Mouse (Mus musculus) midbrain, embryonic 11.5 days (tissue): ENCODE measurements around the gene Dnajb14. TPM values are rescaled to one million over a fixed set of nuclear protein-coding genes. Genes with fewer than 3 reads are reported as not detected.

Source experiments
- ATAC-seq: fragments of 200-750 bp; cut with Nextera tagmentation; 2 replicates; pipeline ENCODE4 v1.8.0; 2017; ENCODE audit warnings: moderate TSS enrichment, moderate library complexity; ENCODE audit not compliant: low FRiP score
- DNase-seq: peaks from one replicate; pipeline ENCODE4 v3.0.0; 2015; ENCODE audit warnings: low spot score; ENCODE audit errors: missing footprints
- H3K27ac ChIP-seq: fragments of 300-500 bp; sonication (generic); 2 replicates; pipeline ENCODE4 v1.5.1; 2014; ENCODE audit warnings: low read depth, low read length
- H3K27me3 ChIP-seq: fragments of 300-500 bp; sonication (generic); 2 replicates; pipeline ENCODE4 v1.6.1; 2014; ENCODE audit warnings: mild to moderate bottlenecking, low read length, moderate library complexity, mixed read lengths; ENCODE audit not compliant: control insufficient read depth, insufficient read depth
- H3K36me3 ChIP-seq: fragments of 300-500 bp; sonication (generic); 2 replicates; pipeline ENCODE4 v1.6.1; 2014; ENCODE audit warnings: mild to moderate bottlenecking, low read length, moderate library complexity, mixed read lengths; ENCODE audit not compliant: control insufficient read depth, insufficient read depth
- H3K4me1 ChIP-seq: fragments of 300-500 bp; sonication (generic); 2 replicates; pipeline ENCODE4 v1.6.1; 2014; ENCODE audit warnings: low read length; ENCODE audit not compliant: control insufficient read depth, insufficient read depth
- H3K4me2 ChIP-seq: fragments of 300-500 bp; sonication (generic); 2 replicates; pipeline ENCODE4 v1.6.1; 2014; ENCODE audit warnings: mild to moderate bottlenecking, moderate library complexity
- H3K4me3 ChIP-seq: fragments of 300-500 bp; sonication (generic); 2 replicates; pipeline ENCODE4 v1.5.1; 2014; ENCODE audit warnings: low read depth, low read length
- H3K9ac ChIP-seq: fragments of 300-500 bp; sonication (generic); 2 replicates; pipeline ENCODE4 v1.6.1; 2014; ENCODE audit warnings: low read length
- H3K9me3 ChIP-seq: fragments of 300-500 bp; sonication (generic); 2 replicates; pipeline ENCODE4 v1.6.1; 2016; ENCODE audit warnings: low read length; ENCODE audit not compliant: control insufficient read depth
- WGBS: fragments of 180-500 bp; shearing (Covaris S2); extraction: QIAGEN DNeasy Blood & Tissue Kit; methylation state at CpG from one replicate; pipeline ENCODE4 v1.1.7; 2014; 5-methylcytosine and 5-hydroxymethylcytosine counted together
- polyA plus RNA-seq: library from polyadenylated mRNA; unstranded; fragments of >200 nt; fragmentation: Nextera tagmentation; extraction: Ambion mirVana; gene quantifications from 2 replicates; pipeline ENCODE4 v1.2.1, GENCODE M21; 2014

The Dnajb14 gene
- polyA plus RNA-seq, 1 experiment from 2014 or later: 9.9 TPM

DNA sequence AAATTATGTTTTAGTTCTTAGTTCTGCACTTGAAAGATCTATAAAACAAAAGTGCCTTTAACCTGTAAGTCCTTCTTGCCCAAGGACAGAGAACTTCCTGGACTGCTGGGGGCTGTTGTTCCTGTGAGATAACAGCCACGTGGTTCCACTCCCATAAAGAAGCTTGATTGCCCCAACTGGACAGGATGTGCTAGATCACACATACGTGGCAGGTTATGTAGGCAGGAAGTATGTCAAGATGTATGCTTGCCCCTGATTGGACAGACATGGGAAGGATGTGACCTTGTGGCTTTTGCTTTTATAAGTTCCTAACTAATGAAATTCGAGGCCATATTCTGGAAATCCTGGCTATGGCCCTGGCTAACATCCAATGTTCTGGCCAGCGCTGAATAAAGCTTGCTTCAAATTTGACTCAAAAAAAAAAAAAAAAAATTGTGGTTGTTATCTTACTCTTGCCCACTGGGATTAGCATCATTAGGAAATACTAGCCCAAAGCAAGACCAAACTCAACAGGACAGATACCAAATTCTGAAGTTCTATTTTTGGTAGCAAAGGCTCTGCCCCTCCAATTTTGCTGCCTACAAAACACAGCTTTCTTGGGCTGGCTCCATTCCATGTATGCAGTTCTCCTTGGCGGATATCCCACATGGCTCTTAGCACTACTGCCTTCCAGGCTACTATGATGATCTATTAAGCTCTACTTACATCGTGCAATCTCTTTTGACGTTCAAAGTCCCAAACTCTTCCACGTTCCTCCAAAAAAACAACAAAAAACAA, 6.9 kb upstream of the Dnajb14 start:
- Histone ChIP-seq H3K4me2 (no peak overlapping the region), H3K9me3 (no peaks in the 10 kb centered on the region), H3K27ac (no peak overlapping the region), H3K9ac (no peak overlapping the region), H3K4me1 (no peaks in the 10 kb centered on the region), H3K36me3 (no peaks in the 10 kb centered on the region), H3K4me3 (no peak overlapping the region), H3K27me3 (no peaks in the 10 kb centered on the region)
- DNase-seq (no peak), ATAC-seq (no peak)
- 86% methylated on average over 8 of the region's 8 CpGs for WGBS

GRCm38 (mm10) chr3:137861436-137861835, 6.0 kb upstream of the Dnajb14 start:
- DNase-seq: no peak
- no peak overlapping the region for H3K27ac ChIP-seq
- ATAC-seq: no peak
- H3K36me3 ChIP-seq: no peaks in the 10 kb centered on the region
- H3K4me1 ChIP-seq: peaks cover 3% of the 10 kb centered on the region; the same call in 1 of the 2 replicates
- WGBS: 89% methylated on average over 4 of the region's 4 CpGs
- no peak overlapping the region for H3K4me2 ChIP-seq
- no peak overlapping the region for H3K9ac ChIP-seq
- H3K27me3 ChIP-seq: no peaks in the 10 kb centered on the region
- no peaks in the 10 kb centered on the region for H3K9me3 ChIP-seq
- H3K4me3 ChIP-seq: no peak overlapping the region

DNA sequence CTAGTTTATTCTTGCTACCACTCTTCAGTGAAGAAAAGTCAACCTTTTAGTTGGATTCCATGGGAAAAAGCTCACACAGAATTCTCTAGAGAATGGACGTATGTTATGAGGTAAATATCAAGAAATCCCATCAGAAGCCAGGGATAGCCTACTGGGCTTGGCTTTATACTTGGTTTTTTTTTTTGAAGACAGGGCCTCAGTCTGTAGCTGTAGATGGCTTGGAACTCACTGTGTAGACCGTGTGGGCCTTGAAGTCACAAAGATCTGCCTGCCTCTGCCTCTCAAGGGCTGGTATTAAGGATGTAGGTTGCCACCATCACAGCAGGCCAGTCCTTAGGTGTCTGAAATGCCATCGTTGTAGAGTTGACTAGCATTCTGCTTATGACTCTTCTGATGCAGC, 4.9 kb upstream of the Dnajb14 start:
- Histone ChIP-seq H3K4me2 (no peak overlapping the region), H3K4me1 (peaks cover 8% of the 10 kb centered on the region), H3K9ac (no peak overlapping the region), H3K27ac (no peak overlapping the region), H3K36me3 (no peaks in the 10 kb centered on the region), H3K4me3 (no peak overlapping the region), H3K27me3 (no peaks in the 10 kb centered on the region), H3K9me3 (no peaks in the 10 kb centered on the region)
- ATAC-seq (no peak), DNase-seq (no peak)
- 96% methylated on average over 3 of the region's 3 CpGs for whole genome bisulfite sequencing

DNA sequence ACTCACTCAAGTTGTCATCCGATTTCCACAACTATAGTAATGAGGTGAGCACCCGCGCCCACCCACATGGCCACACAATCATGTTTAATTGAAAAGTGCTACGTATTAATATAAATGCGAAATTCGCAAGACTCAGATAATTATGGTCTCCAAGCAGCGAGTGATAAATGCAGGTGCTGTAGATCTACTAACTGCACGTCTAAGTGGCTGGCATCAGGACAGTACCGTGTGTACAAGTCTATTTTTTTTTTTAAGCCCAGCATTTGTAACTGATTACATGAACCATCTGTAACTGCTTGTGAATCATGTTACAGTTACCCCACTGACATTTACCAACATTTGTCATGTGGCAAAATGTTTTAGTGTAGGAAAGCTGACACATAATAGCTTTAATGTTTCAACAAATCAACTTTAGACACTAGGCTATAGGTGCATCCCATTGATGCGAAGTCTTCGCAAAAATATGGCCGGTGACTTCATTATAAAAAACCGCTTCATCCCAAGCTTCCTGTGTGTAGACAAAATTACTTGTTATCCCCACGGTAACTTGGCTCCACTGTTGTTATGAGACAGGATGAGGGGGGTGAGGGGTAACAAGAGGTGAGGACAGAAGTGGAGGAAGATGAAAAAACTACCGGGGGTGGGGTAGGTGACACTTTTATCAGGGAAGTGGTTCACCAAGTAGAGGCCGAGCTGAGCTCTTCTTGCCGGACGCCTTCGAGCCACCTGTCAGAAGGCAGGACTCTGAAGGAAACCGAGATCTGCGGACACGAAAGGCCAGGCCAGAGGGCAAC, 3.9 kb upstream of the Dnajb14 start:
- Histone ChIP-seq H3K4me2 (peak overlapping the region; percentile 59), H3K9me3 (no peaks in the 10 kb centered on the region), H3K27ac (peak overlapping the region; percentile 73), H3K27me3 (no peaks in the 10 kb centered on the region), H3K4me1 (peaks cover 8% of the 10 kb centered on the region), H3K9ac (peak overlapping the region; percentile 70), H3K36me3 (no peaks in the 10 kb centered on the region), H3K4me3 (peak overlapping the region; percentile 91)
- DNase-seq (no peak), ATAC-seq (no peak)
- 42% methylated on average over 22 of the region's 22 CpGs for WGBS

GRCm38 (mm10) chr3:137864124-137864987, 3.1 kb upstream of the Dnajb14 start, which contains the start of gene H2afz:
H2afz (plus strand) TSS chr3:137864487.
- peak within 1 kb of the TSS; percentile 97 for H3K9ac ChIP-seq
- 1% methylated on average over 62 of the region's 115 CpGs for WGBS
- peaks cover 8% of the 10 kb centered on the region for H3K4me1 ChIP-seq
- no peaks in the 10 kb centered on the region for H3K9me3 ChIP-seq
- H3K36me3 ChIP-seq: no peaks in the 10 kb centered on the region
- no peaks in the 10 kb centered on the region for H3K27me3 ChIP-seq
- peak; percentile 99 for DNase-seq
- H3K27ac ChIP-seq: peak within 1 kb of the TSS; percentile 98
- peak; percentile 94 for ATAC-seq
- peak within 1 kb of the TSS; percentile 91 for H3K4me3 ChIP-seq
- peak within 1 kb of the TSS; percentile 59 for H3K4me2 ChIP-seq

DNA sequence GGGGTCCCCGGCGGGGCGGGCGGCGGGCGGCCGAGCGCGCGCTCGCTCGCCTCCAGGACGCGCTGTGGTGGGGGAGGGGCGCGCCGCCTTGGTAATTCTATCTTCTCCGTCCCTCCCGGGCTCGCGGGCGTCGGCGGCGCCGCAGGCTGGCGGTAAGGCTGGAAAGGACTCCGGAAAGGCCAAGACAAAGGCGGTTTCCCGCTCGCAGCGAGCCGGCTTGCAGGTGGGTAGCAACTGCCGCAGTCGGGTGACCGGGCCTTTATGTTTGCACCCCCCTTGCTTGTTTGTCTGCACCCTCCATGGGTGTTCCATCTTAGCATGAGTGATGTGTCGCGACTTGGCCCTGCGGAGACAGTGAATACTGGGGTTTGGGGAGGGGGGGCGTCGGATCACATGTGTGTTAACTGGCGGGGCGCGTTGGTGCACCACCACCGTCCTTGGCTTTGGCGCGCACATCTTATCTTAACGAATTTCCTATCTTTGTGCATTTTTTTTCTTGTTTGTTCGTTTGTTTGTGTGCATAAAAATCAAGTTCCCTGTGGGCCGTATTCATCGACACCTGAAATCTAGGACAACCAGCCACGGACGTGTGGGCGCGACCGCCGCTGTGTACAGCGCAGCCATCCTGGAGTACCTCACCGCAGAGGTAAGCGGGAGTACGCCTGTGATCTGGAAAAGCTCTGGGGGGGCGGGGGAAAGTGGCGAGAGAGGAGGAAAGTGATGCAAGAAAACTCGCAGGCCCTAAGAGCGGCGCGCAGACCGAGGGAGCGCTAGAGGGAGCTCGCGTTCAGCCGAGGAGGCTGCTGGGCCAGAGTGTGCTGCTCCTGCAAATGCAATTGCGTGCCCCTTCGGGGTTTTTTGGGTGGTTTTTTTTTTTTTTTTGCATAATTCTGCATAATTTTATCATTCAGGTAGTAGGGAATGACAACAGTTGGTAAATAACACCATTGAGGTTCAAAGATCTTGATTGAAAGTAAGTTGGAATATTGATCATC, 2.2 kb upstream of the Dnajb14 start:
- Histone ChIP-seq H3K27ac (peak overlapping the region; percentile 98), H3K4me1 (peaks cover 8% of the 10 kb centered on the region), H3K4me3 (peak overlapping the region; percentile 91), H3K27me3 (no peaks in the 10 kb centered on the region), H3K9ac (peak overlapping the region; percentile 97), H3K36me3 (no peaks in the 10 kb centered on the region), H3K9me3 (no peaks in the 10 kb centered on the region), H3K4me2 (peak overlapping the region; percentile 50)
- under 1% methylated on average over 67 of the region's 74 CpGs for WGBS
- ATAC-seq: peak; percentile 20
- DNase-seq: peak; percentile 99

- Histone ChIP-seq H3K9me3 (no peaks in the 10 kb centered on the region), H3K27me3 (no peaks in the 10 kb centered on the region), H3K4me1 (peaks cover 8% of the 10 kb centered on the region), H3K4me2 (peak overlapping the region; percentile 66), H3K9ac (peak overlapping the region; percentile 87), H3K36me3 (no peaks in the 10 kb centered on the region), H3K4me3 (peak overlapping the region; percentile 53), H3K27ac (peak overlapping the region; percentile 97)
- no peak for DNase-seq
- no peak for ATAC-seq
- 0% methylated on average over 2 of the region's 2 CpGs for WGBS
Observed at GRCm38 (mm10) chr3:137867133-137867436, 390 bp upstream of the Dnajb14 start.
